Mouse (Mus musculus) urinary bladder, adult 18-20 months (tissue): ENCODE results near the gene Ifnab.

Experiments used
- DNase-seq, 2 experiments: peaks; one replicate each; pipeline ENCODE4 v3.0.0; 2022; ENCODE audit warnings: low spot score in 2 of 2, mixed read lengths in 2 of 2

Ifnab gene

DNA sequence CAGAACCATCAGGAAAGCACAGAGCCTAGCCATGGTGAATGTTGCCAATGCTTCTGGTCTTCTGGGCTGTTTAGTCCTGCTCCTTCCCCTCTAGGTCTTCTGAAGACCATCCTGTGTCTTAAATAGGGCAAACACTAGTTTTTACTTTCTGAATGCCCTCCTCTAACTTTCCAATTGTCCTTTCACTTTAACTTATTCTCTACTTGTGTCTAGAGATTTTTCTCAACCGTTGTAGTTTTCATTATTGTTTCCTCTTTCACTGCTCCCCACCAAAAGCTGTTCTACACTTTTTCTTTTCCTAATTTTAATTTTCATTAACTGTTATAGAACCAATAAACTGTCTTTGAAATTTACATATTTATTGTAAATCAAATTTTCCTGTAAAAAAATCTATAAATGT, 14.3 kb downstream of the Ifnab start, which contains the start of gene Ifna16:
Ifna16 (minus strand) TSS at position 101 of the 400 bp plus-strand sequence.
- no peak for DNase-seq

DNA sequence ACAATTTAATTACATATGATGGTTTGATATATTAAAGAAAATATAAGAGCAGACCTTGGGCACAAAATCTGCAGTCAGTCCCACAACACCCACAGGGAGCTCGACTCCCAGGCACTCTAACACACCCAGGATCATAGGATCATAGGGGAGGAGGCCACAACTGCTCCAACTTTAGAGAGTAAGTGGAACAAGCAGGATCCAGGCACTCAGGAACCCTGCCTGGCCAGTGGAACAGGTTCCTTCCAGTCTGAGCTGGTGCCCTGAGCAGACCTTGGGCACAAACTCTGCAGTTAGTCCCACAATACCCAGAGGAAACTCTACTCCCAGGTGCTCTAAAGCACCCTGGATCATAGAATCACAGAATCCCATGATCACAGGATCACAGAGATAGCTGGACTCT, 35.7 kb downstream of the Ifnab start:
- no peak for DNase-seq

DNA sequence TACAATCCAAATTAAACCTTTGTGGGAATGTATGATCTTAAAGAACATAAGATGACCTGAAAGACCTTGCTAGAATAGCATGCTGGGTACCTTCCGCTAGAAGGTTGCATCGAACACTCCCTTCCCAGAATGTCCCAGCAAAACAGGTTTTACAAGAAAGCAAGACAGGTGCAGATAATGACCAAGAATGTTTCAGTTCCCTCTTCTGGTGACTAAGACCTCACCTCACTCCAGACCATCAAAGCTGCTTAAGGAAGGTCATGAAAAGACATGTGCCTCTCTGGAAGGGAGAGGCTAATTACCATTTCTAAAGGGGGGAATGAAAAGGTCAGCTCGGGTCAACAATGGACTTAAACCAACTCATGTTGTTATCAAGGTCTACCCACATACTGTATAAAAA, 37.5 kb downstream of the Ifnab start:
- DNase-seq = no peak

DNA sequence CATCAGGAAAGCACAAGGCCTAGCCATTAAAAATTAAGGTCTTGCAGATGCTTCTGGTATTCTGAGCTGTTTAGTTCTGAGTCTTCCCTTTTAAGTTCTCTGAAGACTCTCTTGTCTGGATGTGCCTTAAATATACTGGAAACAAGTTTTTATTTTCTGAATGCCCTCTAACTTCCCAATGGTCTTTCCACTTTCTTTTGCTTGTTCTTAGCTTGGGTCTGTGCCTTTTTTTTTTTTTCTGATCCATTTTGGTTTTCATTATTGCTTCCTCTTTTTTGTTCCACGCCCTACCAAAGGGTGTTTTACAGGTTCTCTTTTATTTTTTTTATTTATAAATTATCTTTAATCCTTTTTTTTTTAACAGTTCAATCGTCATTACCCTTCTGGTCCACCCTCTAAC, 46.8 kb downstream of the Ifnab start, which contains the start of gene Ifna13:
Ifna13 (minus strand) TSS at position 101 of the 400 bp plus-strand sequence.
- DNase-seq = no peak

DNA sequence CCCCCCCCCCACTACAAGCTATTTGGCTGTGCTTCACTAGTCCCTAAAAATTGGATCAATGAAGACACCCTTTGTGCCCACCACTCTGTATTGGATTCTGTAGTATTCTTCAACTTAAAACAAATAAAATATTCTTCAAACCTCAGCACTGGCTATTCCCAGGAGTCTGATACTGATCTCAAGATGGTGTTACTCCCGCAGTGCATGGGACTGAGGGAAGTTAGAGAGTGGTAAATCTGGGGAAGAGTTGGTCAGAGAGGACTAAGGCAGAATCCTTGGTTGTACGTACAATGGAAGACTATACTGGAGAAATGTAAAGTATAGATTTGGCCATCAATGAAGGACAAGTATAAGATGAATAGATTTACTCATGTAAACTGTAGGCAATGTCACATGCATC, 48.6 kb downstream of the Ifnab start:
- DNase-seq = no peak

DNA sequence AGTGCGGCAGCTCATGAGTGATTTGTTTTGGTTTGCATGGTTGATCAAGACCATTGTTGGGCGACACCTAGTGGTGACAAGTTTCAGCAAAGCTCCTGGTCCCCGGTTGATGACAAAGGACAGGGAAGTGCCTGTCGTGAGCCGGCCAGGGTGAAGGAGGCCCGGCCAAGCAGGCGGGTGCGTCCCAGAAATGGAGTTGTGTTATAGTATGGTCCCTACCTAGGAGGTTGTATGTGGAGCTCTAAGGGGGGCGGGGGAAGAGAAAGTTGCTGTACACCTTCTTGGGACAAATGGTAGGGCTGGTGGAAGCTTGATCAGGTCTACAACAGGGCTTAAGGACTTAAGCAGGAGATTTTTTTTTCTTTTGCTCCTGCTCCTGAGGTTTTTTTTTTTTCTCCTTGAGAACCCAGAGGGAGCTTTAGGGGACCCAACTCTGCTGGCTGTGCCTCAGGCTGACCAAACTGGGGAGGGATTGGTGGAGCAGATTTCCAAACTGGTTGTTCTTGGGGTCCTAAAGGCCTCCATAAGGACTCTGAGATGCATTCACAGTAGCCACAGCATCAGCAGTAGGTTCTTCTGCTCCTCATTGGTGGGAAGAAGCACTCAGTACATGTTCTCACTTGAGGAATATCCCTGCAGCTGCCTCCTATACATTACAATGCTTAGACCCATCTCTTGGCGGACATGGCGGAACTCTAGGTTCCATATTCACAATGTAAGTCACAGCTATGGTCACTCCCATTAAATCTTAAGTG, 49.9 kb downstream of the Ifnab start:
- DNase-seq = peak; percentile 80 to 96

DNA sequence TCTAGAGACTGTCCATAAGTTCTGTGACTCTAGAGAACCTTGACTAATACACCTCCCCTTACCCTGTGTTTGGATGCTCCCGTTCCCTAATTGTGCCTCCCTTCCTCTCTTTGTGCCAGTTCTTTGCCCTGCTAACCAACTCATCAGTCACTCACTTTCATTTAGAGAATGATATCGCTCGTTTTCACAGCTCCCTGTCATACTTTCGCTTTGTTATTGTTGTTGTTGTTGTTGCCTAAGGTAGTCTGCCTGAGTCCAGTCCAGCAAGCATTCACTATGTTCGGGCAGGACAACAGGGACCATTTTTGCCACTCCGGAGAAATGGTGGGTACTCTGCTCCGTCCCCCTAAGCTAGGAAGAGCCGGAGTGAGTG, 50.5 kb downstream of the Ifnab start:
- DNase-seq = no peak
